Mouse (Mus musculus) kidney, embryonic 16.5 days (tissue): ENCODE data around the gene Clcn7. TPM values are rescaled to one million over a fixed set of nuclear protein-coding genes. Genes with fewer than 3 reads are reported as not detected.
A peak's percentile ranks its signal among the peaks of the same experiment; 100 is the strongest.

Experiments used
- ATAC-seq: fragments of 200-750 bp; cut with Nextera tagmentation; 2 replicates; pipeline ENCODE4 v1.8.0; 2017; ENCODE audit warnings: moderate TSS enrichment; ENCODE audit not compliant: low FRiP score, low TSS enrichment
- H3K27ac ChIP-seq: fragments of 300-500 bp; sonication (generic); 2 replicates; pipeline ENCODE4 v1.5.1; 2014; ENCODE audit warnings: low read length
- H3K27me3 ChIP-seq: fragments of 300-500 bp; sonication (generic); 2 replicates; pipeline ENCODE4 v1.6.1; 2014; ENCODE audit warnings: low read length, control low read depth, mixed read lengths; ENCODE audit not compliant: insufficient read depth
- H3K36me3 ChIP-seq: fragments of 300-500 bp; sonication (generic); 2 replicates; pipeline ENCODE4 v1.6.1; 2014; ENCODE audit warnings: low read length, control low read depth, mixed read lengths; ENCODE audit not compliant: insufficient read depth
- H3K4me1 ChIP-seq: fragments of 300-500 bp; sonication (generic); 2 replicates; pipeline ENCODE4 v1.6.1; 2014; ENCODE audit warnings: low read length, control low read depth, mixed read lengths; ENCODE audit not compliant: insufficient read depth
- H3K4me2 ChIP-seq: fragments of 300-500 bp; sonication (generic); replicated peaks from 2 replicates; pipeline ENCODE4 v1.6.1; 2014; ENCODE audit warnings: low read depth, low read length
- H3K4me3 ChIP-seq: fragments of 300-500 bp; sonication (generic); 2 replicates; pipeline ENCODE4 v1.5.1; 2014; ENCODE audit warnings: mild to moderate bottlenecking, low read length
- H3K9ac ChIP-seq: fragments of 300-500 bp; sonication (generic); replicated peaks from 2 replicates; pipeline ENCODE4 v1.6.1; 2014; ENCODE audit warnings: low read length
- H3K9me3 ChIP-seq: fragments of 300-500 bp; sonication (generic); 2 replicates; pipeline ENCODE4 v1.6.1; 2016; ENCODE audit warnings: low read length, control low read depth
- WGBS: fragments of 180-500 bp; shearing (Covaris S2); extraction: QIAGEN DNeasy Blood & Tissue Kit; methylation state at CpG from one replicate; pipeline ENCODE4 v1.1.7; 2014; 5-methylcytosine and 5-hydroxymethylcytosine counted together
- polyA plus RNA-seq: library from polyadenylated mRNA; unstranded; fragments of >200 nt; fragmentation: Nextera tagmentation; extraction: Ambion mirVana; gene quantifications from 2 replicates; pipeline ENCODE4 v1.2.1, GENCODE M21; 2015

Gene Clcn7
- polyA plus RNA-seq, 1 experiment from 2014 or later = 23.2 TPM

DNA sequence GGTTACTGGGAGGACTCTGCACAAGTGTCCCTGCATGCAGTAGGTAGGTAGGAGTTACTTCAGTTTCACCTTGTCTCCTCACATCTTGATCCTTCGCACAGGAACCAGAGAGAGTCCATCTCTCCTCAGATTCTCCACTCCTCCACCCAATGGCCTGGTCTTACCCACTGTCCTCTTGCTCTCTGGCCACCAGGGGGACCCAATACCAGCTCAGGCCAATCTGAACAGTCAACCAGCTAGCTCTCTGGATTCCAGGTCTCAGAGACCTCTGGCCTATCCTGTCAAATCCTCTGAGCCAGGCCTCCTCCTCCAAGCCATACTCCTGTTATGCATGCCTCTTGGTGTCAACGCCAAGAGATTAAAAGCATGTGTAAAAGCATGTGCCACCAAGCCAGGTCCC, 23.6 kb upstream of the Clcn7 start:
- Histone ChIP-seq H3K9me3 (no peaks in the 10 kb centered on the region), H3K27me3 (no peaks in the 10 kb centered on the region), H3K4me2 (no peak overlapping the region), H3K27ac (no peak overlapping the region), H3K9ac (no peak overlapping the region), H3K4me1 (peaks cover 4% of the 10 kb centered on the region), H3K36me3 (peaks cover 56% of the 10 kb centered on the region), H3K4me3 (no peak overlapping the region)
- 79% methylated on average over 2 of the region's 2 CpGs for WGBS
- ATAC-seq = no peak

DNA sequence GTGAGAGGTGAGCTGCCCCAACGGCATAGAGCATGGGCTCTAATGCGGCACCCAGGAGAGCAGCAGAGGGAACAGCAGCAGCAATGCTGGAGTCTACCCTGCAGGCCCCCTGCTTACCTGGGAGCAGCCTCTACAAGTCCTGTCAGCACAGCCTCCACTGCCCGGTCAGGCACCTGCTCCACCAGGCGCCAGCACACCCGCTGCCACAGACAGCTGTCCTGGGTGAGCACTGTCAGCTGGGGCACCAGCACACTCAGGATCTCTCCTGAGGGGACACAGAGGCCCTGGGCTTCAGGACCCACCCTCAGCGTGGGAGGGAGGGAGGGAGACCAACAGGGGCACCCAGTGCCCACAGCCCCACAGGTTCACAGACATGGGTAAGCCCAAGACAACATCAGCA, 22.6 kb upstream of the Clcn7 start:
- peaks cover 47% of the 10 kb centered on the region for H3K36me3 ChIP-seq
- H3K27ac ChIP-seq = no peak overlapping the region
- H3K4me1 ChIP-seq = peaks cover 12% of the 10 kb centered on the region
- no peak overlapping the region for H3K4me2 ChIP-seq
- ATAC-seq = no peak
- no peaks in the 10 kb centered on the region for H3K27me3 ChIP-seq
- H3K9me3 ChIP-seq = no peaks in the 10 kb centered on the region
- WGBS = 93% methylated on average over 6 of the region's 6 CpGs
- no peak overlapping the region for H3K9ac ChIP-seq
- H3K4me3 ChIP-seq = no peak overlapping the region

DNA sequence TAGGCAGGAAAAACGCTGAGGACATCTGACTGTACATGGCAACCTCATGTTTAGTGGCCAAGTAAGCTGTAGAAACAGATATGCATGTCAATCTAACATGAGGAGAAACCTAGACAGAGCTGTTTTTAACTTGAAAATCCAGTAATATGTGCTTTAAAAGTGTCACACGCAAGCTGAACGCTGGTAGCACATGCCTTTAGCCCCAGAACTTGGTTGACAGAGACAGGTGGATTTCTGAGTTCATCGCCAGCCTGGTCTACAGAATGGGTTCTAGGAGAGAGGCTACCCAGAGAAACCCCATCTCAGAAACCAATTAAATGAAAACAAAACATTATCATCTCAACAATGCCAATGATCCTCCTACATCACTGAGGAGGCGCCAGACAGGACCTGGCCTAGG, 22.0 kb upstream of the Clcn7 start:
- no peaks in the 10 kb centered on the region for H3K27me3 ChIP-seq
- no peak for ATAC-seq
- H3K9ac ChIP-seq = no peak overlapping the region
- H3K4me1 ChIP-seq = peaks cover 14% of the 10 kb centered on the region
- no peak overlapping the region for H3K27ac ChIP-seq
- no peak overlapping the region for H3K4me2 ChIP-seq
- peaks cover 43% of the 10 kb centered on the region for H3K36me3 ChIP-seq
- no peaks in the 10 kb centered on the region for H3K9me3 ChIP-seq
- H3K4me3 ChIP-seq = no peak overlapping the region
- WGBS = 92% methylated on average over 5 of the region's 5 CpGs

DNA sequence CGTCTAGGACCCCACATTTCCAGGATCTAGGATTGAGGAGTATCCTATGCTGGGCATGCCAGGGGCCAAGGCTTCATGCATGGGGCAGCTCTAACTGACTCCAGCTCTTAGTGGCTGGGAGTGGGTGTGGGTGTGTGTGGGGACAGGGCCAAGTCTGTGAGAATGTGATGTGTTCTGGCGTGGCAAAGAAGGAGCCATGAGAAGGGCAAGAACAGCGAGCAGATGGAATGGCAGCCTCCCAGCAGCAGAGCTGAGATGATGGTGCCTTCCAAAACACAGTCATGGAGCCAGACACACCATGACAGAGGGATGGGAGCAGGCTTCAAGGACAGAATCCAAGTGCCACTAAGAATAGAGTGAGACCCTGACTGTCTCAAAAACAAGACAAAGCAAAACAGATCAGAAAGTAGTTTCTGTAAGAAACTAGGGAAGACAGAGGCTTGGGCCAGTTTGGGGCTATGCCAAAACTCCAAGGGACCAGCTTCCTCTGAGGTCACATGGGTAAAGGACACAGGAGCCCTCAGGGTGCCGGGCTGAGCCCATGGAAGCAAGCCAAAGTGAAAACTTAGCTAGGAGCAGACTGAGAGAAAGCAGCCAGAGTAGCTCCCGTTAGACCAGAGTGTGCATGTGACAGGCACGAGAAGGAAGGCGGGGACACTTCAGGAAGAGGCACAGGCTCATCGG, 21.3 kb upstream of the Clcn7 start:
- Histone ChIP-seq H3K27ac (no peak overlapping the region), H3K4me3 (no peak overlapping the region), H3K9ac (no peak overlapping the region), H3K4me1 (peaks cover 19% of the 10 kb centered on the region), H3K27me3 (no peaks in the 10 kb centered on the region), H3K36me3 (peaks cover 39% of the 10 kb centered on the region), H3K4me2 (no peak overlapping the region), H3K9me3 (no peaks in the 10 kb centered on the region)
- WGBS = 85% methylated on average over 8 of the region's 8 CpGs
- ATAC-seq = no peak

DNA sequence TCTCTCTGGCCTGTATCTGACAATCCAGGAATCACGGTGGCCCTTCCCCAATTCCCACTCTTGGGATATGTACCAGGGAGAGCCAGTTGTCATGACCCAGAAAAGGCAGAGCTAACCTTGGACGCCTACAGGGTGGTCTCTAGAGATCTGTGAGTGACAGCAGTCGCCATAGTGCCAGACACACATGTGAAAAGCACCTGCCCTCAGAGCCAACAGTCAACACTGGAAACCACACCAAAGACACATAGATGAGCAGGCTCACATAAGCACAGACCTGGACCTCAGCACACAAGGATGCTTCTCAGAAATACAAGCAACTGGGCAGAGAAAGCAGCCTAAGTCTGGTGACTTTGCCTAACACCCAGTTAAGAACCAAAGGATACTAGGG, 20.8 kb upstream of the Clcn7 start:
- Histone ChIP-seq H3K4me1 (peaks cover 19% of the 10 kb centered on the region), H3K4me2 (no peak overlapping the region), H3K36me3 (peaks cover 33% of the 10 kb centered on the region), H3K9ac (no peak overlapping the region), H3K27ac (no peak overlapping the region), H3K4me3 (no peak overlapping the region), H3K9me3 (no peaks in the 10 kb centered on the region), H3K27me3 (no peaks in the 10 kb centered on the region)
- WGBS = 87% methylated on average over 3 of the region's 3 CpGs
- no peak for ATAC-seq

DNA sequence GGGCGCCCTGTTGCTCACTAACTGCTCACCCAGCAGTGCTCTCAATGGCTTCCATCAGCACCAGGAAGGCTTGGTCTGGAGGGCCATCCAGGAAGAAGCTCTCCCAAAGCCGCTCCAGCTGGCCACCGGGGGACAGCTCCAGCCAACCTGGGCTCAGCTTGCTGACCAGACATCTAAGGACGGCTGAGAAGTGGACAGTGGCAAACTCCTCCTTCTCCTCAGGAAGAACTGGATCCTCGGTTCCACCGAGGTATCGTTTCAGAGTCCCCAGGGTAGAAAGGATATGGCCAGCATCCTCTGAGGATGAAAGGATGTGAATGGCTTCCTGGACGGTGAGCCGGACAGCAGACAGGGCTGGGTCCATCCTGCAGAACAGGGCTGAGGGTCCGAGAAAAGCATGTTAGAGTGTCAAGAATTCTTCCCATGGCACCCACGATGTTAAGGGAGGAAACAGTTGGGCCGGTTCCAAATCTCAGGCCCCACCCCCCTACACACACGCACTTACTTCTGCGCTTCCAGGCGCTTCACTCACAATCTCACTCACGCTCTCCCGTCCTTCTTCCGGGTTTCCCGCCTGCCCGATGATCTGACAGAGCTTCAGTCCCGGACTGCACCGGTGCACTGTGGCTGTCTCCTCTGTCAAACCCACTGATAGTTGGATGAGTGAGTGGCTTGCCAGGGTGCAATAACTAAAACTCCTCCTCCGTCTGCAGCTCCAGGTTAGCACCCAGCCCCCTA, 18.1 kb upstream of the Clcn7 start:
- peak overlapping the region; percentile 62 for H3K4me3 ChIP-seq
- H3K4me1 ChIP-seq = peaks cover 19% of the 10 kb centered on the region
- peaks cover 22% of the 10 kb centered on the region for H3K36me3 ChIP-seq
- no peaks in the 10 kb centered on the region for H3K27me3 ChIP-seq
- no peaks in the 10 kb centered on the region for H3K9me3 ChIP-seq
- H3K4me2 ChIP-seq = peak overlapping the region; percentile 82
- WGBS = 7% methylated on average over 23 of the region's 23 CpGs
- H3K9ac ChIP-seq = peak overlapping the region; percentile 74
- peak; percentile 70 for ATAC-seq
- H3K27ac ChIP-seq = peak overlapping the region; percentile 90

DNA sequence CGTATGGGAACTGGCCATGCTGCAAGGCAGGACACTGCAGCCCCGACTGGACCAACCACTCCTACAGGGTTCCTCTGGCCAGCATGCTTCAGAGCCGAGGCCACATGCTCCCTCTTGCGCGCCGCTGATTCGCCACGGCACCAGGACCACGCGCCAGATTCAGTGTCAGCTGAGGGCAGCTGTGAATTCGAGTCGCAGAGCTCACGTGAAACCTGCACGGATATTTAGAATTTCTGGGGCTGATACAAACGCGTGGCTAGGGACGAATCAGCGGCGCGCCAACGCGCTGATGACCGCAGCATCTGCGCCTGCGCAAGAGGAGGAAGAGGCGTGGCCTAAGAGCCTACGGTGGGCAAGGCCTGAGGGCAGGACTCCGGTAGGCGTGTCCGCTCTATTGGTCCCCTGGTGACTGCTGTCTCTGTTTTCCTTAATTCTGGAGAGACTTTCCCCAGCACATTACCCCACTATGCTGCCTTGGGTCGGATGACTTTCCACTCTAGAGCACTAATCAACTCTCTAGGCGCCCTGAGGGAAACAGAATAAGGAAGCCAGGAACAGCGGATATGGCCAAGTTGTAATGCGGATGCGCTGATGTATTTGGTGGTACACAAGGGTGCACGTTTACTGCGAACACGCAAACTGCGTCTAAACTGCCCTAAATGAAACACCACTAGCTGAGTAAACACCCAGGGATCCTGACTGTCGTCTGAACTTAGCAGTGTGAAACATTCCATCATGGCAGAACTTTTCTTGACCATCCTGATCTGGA, 17.3 kb upstream of the Clcn7 start, which contains the start of gene Telo2:
Gene Telo2 (minus strand): TSS at position 304 of the 769 bp plus-strand sequence.
- no peaks in the 10 kb centered on the region for H3K27me3 ChIP-seq

DNA sequence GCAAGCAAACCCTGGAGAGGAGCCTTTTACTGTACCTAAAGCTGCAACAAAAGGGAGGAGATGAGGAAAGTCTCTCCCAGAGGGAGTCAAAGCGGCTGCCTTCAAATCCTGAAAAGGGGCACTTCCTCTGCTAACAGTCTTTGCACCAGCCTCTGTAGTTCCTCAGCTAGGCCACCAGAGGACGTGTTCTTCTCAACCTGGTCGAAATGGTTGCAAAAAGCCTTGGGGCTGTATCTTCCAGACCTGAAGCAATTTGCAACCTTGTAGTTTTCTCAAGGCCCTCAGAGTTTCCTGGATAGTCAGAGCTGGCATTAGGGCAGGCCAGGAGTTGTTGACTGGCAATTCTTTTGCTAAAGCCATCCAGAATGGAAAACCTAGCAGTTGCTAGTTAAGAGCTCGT, 15.9 kb upstream of the Clcn7 start:
- Histone ChIP-seq H3K4me3 (no peak overlapping the region), H3K9ac (no peak overlapping the region), H3K4me1 (peaks cover 19% of the 10 kb centered on the region), H3K4me2 (no peak overlapping the region), H3K9me3 (no peaks in the 10 kb centered on the region), H3K27me3 (no peaks in the 10 kb centered on the region), H3K27ac (no peak overlapping the region), H3K36me3 (0 out of 2 replicates have a peak, but pooled peaks cover 9% of the 10 kb centered on the region)
- WGBS = 38% methylated on average over 4 of the region's 4 CpGs
- ATAC-seq = no peak

More for the DNA sequence above, 17.3 kb upstream of the Clcn7 start, which contains the start of gene Telo2:
- H3K9me3 ChIP-seq = no peaks in the 10 kb centered on the region
- peak within 1 kb of the TSS; percentile 82 for H3K4me2 ChIP-seq
- peak; percentile 96 for ATAC-seq
- 6% methylated on average over 40 of the region's 40 CpGs for WGBS
- peak within 1 kb of the TSS; percentile 62 for H3K4me3 ChIP-seq
- H3K4me1 ChIP-seq = peaks cover 19% of the 10 kb centered on the region
- H3K9ac ChIP-seq = peak within 1 kb of the TSS; percentile 74
- peak within 1 kb of the TSS; percentile 90 for H3K27ac ChIP-seq
- H3K36me3 ChIP-seq = 0 out of 2 replicates have a peak, but pooled peaks cover 14% of the 10 kb centered on the region

DNA sequence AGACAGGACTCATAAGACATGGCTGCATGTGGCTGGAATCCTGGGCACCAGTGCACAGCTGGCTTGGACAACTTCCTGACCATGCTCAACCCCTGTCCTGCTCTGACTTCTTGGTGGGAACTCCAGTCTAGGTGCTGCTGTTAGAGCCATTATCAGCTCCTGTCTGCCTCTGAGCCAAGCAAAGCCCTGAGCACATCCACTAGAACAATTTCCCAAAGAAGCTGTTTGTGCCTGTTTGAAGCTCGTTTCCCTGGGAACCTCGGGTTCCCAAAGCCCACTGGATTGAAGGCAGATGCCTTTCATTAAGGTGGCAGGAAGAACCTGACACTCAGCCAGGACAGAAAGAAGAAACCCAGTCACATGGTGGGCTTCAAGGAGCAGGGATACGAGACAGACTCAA, 12.8 kb upstream of the Clcn7 start, which contains the start of gene Ptx4:
Gene Ptx4 (plus strand): TSS at position 355 of the 400 bp plus-strand sequence.
- Histone ChIP-seq H3K27ac (no peak within 1 kb of the TSS), H3K27me3 (no peaks in the 10 kb centered on the region), H3K4me3 (no peak within 1 kb of the TSS), H3K4me2 (no peak within 1 kb of the TSS), H3K36me3 (no peaks in the 10 kb centered on the region), H3K9me3 (no peaks in the 10 kb centered on the region), H3K9ac (no peak within 1 kb of the TSS), H3K4me1 (peaks cover 7% of the 10 kb centered on the region)
- WGBS = 35% methylated on average over 3 of the region's 3 CpGs
- ATAC-seq = no peak
